Mouse (Mus musculus): ENCODE data around the gene Depdc5.

- TF ChIP-seq CTCF (IDR thresholded peaks at IDR 0.05; ENCODE audit: extremely low read depth, insufficient read depth, low read length) (no peak), POLR2A (IDR thresholded peaks at IDR 0.05; ENCODE audit: extremely low read depth, insufficient read depth, low read length) (no peak)
Measured at GRCm38 (mm10) chr5:33005442-33006145, 142.1 kb downstream of the Depdc5 start.
